Mouse (Mus musculus) CH12.LX (cell line): Measurements from ENCODE around the gene Pkdcc. TPM values are rescaled to one million over a fixed set of nuclear protein-coding genes. Genes with fewer than 3 reads are reported as not detected.

ENCODE experiments used
- DNase-seq: peaks from one replicate; pipeline ENCODE4 v3.0.0-alpha.2; 2013; ENCODE audit errors: extremely low read depth
- H3K27ac ChIP-seq: 2 replicates; pipeline ENCODE4 v1.5.1; 2012; ENCODE audit warnings: low read depth, mild to moderate bottlenecking, control low read depth, moderate library complexity; ENCODE audit not compliant: insufficient read depth
- H3K27me3 ChIP-seq: replicated peaks from 2 replicates; pipeline ENCODE3; 2012; ENCODE audit warnings: inconsistent platforms
- H3K36me3 ChIP-seq, 2 experiments: replicated peaks in 1 of 2; 2 replicates each; pipeline versions ENCODE3 to v1.6.1; 2012; ENCODE audit warnings: inconsistent platforms in 1 of 2, low read length in 1 of 2, mild to moderate bottlenecking in 1 of 2, mixed read lengths in 1 of 2, moderate library complexity in 1 of 2; ENCODE audit not compliant: control insufficient read depth in 1 of 2, insufficient read depth in 1 of 2
- H3K4me1 ChIP-seq, 2 experiments: 2 replicates each; pipeline ENCODE4 v1.6.1; 2012; ENCODE audit warnings: inconsistent platforms in 1 of 2, moderate library complexity in 1 of 2; ENCODE audit not compliant: insufficient read depth in 2 of 2, control insufficient read depth in 1 of 2
- H3K4me2 ChIP-seq: 2 replicates; pipeline ENCODE4 v1.6.1; 2012; ENCODE audit warnings: low read depth, mild to moderate bottlenecking, control low read depth; ENCODE audit not compliant: poor library complexity, insufficient read depth, severe bottlenecking
- H3K4me3 ChIP-seq, 3 experiments: fragments of 150-350 bp in 1 of 3; sonication (generic) in 1 of 3; replicated peaks in 1 of 3; 2 replicates each; pipeline versions ENCODE3 to v1.5.1; 2011 to 2012; ENCODE audit warnings: low read depth in 2 of 3, low read length in 2 of 3, mild to moderate bottlenecking in 2 of 3, moderate library complexity in 2 of 3, control low read depth in 1 of 3, improper control_type of control experiment in 1 of 3, inconsistent platforms in 1 of 3, mixed read lengths in 1 of 3; ENCODE audit not compliant: poor library complexity in 1 of 3
- H3K79me2 ChIP-seq: replicated peaks from 2 replicates; pipeline ENCODE4 v1.6.1; 2012; ENCODE audit warnings: mild to moderate bottlenecking, moderate library complexity; ENCODE audit not compliant: control insufficient read depth, poor library complexity, insufficient read depth, severe bottlenecking; ENCODE audit errors: extremely low read depth
- H3K9ac ChIP-seq: 2 replicates; pipeline ENCODE4 v1.6.1; 2012; ENCODE audit warnings: low read depth, mild to moderate bottlenecking, control low read depth, moderate library complexity; ENCODE audit not compliant: insufficient read depth
- H3K9me3 ChIP-seq: replicated peaks from 2 replicates; pipeline ENCODE3; 2012; ENCODE audit warnings: low read length, inconsistent platforms, mixed read lengths
- CTCF ChIP-seq, 2 experiments: IDR thresholded peaks in 1 of 2; conservative IDR thresholded peaks in 1 of 2; 2 replicates each; pipeline ENCODE4 v1.5.1; 2011 to 2012; ENCODE audit warnings: low read depth in 2 of 2, low read length in 2 of 2, improper control_type of control experiment in 1 of 2, inconsistent platforms in 1 of 2, mild to moderate bottlenecking in 1 of 2, moderate library complexity in 1 of 2
- EP300 ChIP-seq: IDR thresholded peaks from 2 replicates; pipeline ENCODE4 v1.6.1; 2011; ENCODE audit warnings: low read length, improper control_type of control experiment
- ETS1 ChIP-seq: conservative IDR thresholded peaks from 2 replicates; pipeline ENCODE4 v1.6.1; 2012; ENCODE audit warnings: low read depth, mild to moderate bottlenecking, inconsistent platforms, low read length, improper control_type of control experiment, moderate library complexity
- GABPA ChIP-seq: IDR thresholded peaks from 2 replicates; pipeline ENCODE4 v1.6.1; 2012; ENCODE audit warnings: low read depth, low read length, improper control_type of control experiment, inconsistent platforms; ENCODE audit not compliant: insufficient replicate concordance
- HCFC1 ChIP-seq: IDR thresholded peaks from 2 replicates; pipeline ENCODE4 v1.6.1; 2012; ENCODE audit warnings: low read depth, mild to moderate bottlenecking, inconsistent platforms, low read length, improper control_type of control experiment
- JUND ChIP-seq: conservative IDR thresholded peaks from 2 replicates; pipeline ENCODE4 v1.6.1; 2011; ENCODE audit warnings: low read depth, low read length, improper control_type of control experiment
- MAFK ChIP-seq: IDR thresholded peaks from 2 replicates; pipeline ENCODE4 v1.6.1; 2011; ENCODE audit warnings: low read length, improper control_type of control experiment; ENCODE audit not compliant: insufficient replicate concordance
- MAX ChIP-seq: IDR thresholded peaks from 2 replicates; pipeline ENCODE4 v1.6.1; 2011; ENCODE audit warnings: low read length, improper control_type of control experiment
- MEF2A ChIP-seq: IDR thresholded peaks from 2 replicates; pipeline ENCODE4 v1.6.1; 2014; ENCODE audit warnings: low read depth, mild to moderate bottlenecking, inconsistent platforms, low read length, improper control_type of control experiment, borderline replicate concordance
- NELFE ChIP-seq: IDR thresholded peaks from 2 replicates; pipeline ENCODE4 v1.6.1; 2011; ENCODE audit warnings: low read depth, low read length, improper control_type of control experiment
- NRF1 ChIP-seq: IDR thresholded peaks from 2 replicates; pipeline ENCODE4 v1.6.1; 2014; ENCODE audit warnings: low read depth, mild to moderate bottlenecking, inconsistent platforms, low read length, improper control_type of control experiment, moderate library complexity
- SIN3A ChIP-seq: IDR thresholded peaks from 2 replicates; pipeline ENCODE4 v1.6.1; 2012; ENCODE audit warnings: low read length, improper control_type of control experiment, inconsistent platforms
- TCF12 ChIP-seq: IDR thresholded peaks from 2 replicates; pipeline ENCODE4 v1.6.1; 2014; ENCODE audit warnings: low read depth, mild to moderate bottlenecking, inconsistent platforms, low read length, improper control_type of control experiment
- USF2 ChIP-seq: conservative IDR thresholded peaks from 2 replicates; pipeline ENCODE4 v1.6.1; 2011; ENCODE audit warnings: low read depth, low read length, improper control_type of control experiment
- ZMIZ1 ChIP-seq: IDR thresholded peaks from 2 replicates; pipeline ENCODE4 v1.6.1; 2012; ENCODE audit warnings: low read depth, mild to moderate bottlenecking, inconsistent platforms, low read length, improper control_type of control experiment
- dilution Hi-C: fragments of 300-500 bp; cut with MboI; formaldehyde crosslinking; loops from 2 replicates; pipeline ENCODE4 v1.14.3; 2020; ENCODE audit warnings: low sequenced_read_pairs; ENCODE audit not compliant: extremely low pct_unique_long_range_greater_than_20kb, extremely low pct_ligation_motif_present
- in situ Hi-C: fragments of 300-500 bp; cut with MboI; formaldehyde crosslinking; loops from 3 replicates; pipeline ENCODE4 v1.14.3; 2019; ENCODE audit warnings: low sequenced_read_pairs, low pct_ligation_motif_present, low pct_unique_long_range_greater_than_20kb, mixed read lengths
- polyA plus RNA-seq: library from polyadenylated mRNA; unstranded; fragments of >175 nt; gene quantifications from 2 replicates; pipeline ENCODE4 v1.2.1, GENCODE M21; 2012; ENCODE audit warnings: low read depth; ENCODE audit not compliant: insufficient read length
- total RNA-seq, 2 experiments: library from RNA; depleted of rRNA; stranded (reverse); fragments of 300-350 nt in 1 of 2; fragments of >200 nt in 1 of 2; gene quantifications; 2 replicates each; pipeline ENCODE4 v1.2.3; 2012 to 2014

The Pkdcc gene
- total and polyA plus RNA-seq, 3 experiments: 3.7 to 4.3 (median 4.2) TPM

DNA sequence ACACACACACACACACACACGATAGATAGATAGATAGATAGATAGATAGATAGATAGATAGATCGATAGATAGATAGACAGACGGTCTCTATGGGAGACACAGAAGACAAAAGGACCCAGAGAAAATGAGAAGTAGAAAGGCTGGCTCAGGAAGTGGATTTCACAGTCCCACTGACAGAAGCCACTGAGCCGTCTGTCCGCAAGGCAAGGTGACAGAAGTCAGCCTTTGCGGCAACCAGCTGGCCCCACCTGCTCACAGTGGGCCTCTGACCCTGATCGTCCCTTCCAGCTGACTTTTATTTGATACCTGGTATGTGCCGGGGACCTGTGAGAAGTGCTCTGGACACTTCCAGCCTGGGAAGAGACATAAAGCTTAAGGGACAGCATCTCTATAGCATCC is 57.5 kb downstream of the Pkdcc start:
- no peaks in the 10 kb centered on the region for H3K36me3 ChIP-seq
- H3K79me2 ChIP-seq: no peaks in the 10 kb centered on the region
- H3K9ac ChIP-seq: no peak overlapping the region
- no peak overlapping the region for H3K4me2 ChIP-seq
- dilution Hi-C loops: no loop called here
- no peaks in the 10 kb centered on the region for H3K27me3 ChIP-seq
- H3K4me1 ChIP-seq: peaks cover 15 to 34% of the 10 kb centered on the region in 2 experiments
- in situ Hi-C loops: loop anchor here (10.0 kb wide), 6 partner anchors 102 to 592 kb away; partner anchors contain the start of gene Kcng3
- no peak for TF ChIP-seq MAX
- no peak for TF ChIP-seq GABPA
- TF ChIP-seq USF2: no peak
- no peak for TF ChIP-seq NRF1
- TF ChIP-seq HCFC1: no peak
- TF ChIP-seq CTCF (conservative IDR thresholded peaks at IDR 0.05 in 1 of 2, IDR thresholded peaks at IDR 0.05 in 1 of 2; ENCODE audit: low read depth in 2 of 2, low read length in 2 of 2): no peak
- TF ChIP-seq JUND: no peak
- TF ChIP-seq ETS1: no peak
- TF ChIP-seq TCF12: no peak
- no peak for TF ChIP-seq ZMIZ1
- TF ChIP-seq NELFE: no peak
- TF ChIP-seq MAFK: no peak
- TF ChIP-seq EP300: no peak
- TF ChIP-seq SIN3A: no peak
- H3K27ac ChIP-seq: no peak overlapping the region
- no peak overlapping the region for H3K4me3 ChIP-seq
- DNase-seq: no peak
- no peaks in the 10 kb centered on the region for H3K9me3 ChIP-seq

DNA sequence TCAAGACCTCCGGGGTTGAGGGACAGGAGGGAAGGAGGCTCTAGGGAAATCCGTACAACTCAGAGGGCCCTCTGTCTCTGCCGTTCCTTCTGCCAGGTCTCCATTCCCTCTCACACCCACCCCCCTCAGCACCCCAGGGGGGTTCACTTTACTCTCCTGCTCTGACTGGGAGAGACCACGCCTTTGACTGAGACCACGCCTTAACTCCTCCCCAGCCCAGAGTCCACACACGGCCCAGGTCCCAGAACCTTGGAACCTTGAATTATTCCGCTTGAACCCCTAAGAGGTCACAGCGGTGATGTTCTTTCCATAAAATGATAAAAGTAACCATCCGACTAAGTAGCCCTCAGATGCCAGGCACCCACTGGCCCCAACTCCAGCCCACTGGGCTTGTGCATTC is 58.5 kb downstream of the Pkdcc start:
- H3K27ac ChIP-seq: no peak overlapping the region
- in situ Hi-C loops (loop anchor here (10.0 kb wide), 6 partner anchors 101 to 591 kb away; partner anchors contain the start of gene Kcng3), dilution Hi-C loops (no loop called here)
- no peaks in the 10 kb centered on the region for H3K9me3 ChIP-seq
- no peaks in the 10 kb centered on the region for H3K79me2 ChIP-seq
- TF ChIP-seq NELFE: no peak
- no peak for TF ChIP-seq MEF2A
- TF ChIP-seq GABPA: no peak
- H3K9ac ChIP-seq: no peak overlapping the region
- no peaks in the 10 kb centered on the region for H3K36me3 ChIP-seq
- H3K27me3 ChIP-seq: no peaks in the 10 kb centered on the region
- H3K4me1 ChIP-seq: peaks cover 12 to 29% of the 10 kb centered on the region in 2 experiments; a peak in 3 of 4 replicates
- H3K4me2 ChIP-seq: no peak overlapping the region
- H3K4me3 ChIP-seq: no peak overlapping the region
- no peak for DNase-seq
